Mouse (Mus musculus): ENCODE results near the gene Rbms3.

Rbms3 gene

GRCm38 (mm10) chr9:117252411-117252861 is 377.3 kb downstream of the Rbms3 start:
- DNase-seq (ENCODE audit: low read depth, low spot score), result no peak

DNA sequence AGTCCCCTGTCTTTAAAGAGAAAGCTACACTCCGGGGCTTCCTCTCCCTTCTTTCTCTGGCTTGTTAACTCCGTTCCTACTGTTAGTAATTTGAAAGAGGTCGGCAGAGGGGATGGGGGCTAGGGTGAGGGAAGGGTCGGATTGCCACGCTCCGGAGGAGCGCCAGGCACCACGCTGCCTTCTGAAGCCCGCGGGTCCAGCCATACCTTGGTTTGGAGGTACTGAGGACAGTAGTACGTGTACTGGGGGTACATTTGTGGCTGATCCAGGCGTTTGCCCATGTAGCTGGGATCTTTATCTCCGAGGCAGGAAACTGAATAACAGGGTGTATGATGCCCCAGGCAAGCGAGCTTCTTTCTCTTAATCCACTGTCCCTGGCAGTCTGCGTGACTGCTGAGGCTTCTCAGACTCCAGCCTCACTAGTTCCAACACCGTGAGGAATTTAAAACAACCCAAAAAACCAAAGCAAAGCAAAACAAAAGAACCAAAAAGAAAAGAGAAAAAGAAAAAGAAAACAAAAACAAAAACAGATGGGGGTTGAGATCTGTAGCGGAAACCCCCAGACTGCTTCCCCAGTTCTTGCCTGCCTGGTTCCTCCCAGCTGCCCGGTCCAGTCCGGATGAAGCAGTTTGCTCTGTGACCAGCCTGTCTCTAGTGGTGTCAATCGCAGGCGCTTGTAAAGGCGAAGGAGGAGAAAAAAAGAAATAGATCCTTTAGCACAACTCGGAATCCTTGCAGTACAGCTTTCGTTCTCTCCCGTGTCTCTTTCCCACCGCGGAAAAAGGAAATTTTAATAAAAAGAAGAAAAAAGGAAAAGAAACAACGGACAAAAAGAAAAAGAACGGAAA is 378.0 kb downstream of the Rbms3 start:
- DNase-seq (ENCODE audit: low read depth, low spot score), result no peak

DNA sequence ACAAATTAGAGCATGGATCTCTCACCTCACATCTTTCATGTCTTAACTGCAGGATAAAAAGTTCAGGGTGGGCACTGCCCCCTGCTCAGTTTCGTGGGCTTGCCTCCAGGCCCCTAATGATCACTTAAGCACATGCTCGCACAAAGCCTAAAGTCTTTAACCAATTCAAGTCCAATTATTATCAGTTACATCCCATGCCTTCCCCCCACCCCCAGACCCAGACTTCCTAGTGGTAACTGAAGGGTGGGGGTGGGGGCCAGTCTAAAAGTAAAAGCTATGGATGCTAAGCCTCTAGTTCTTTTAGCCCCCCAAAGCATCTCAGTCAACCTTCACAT is 378.9 kb downstream of the Rbms3 start:
- DNase-seq (ENCODE audit: low read depth, low spot score), result no peak

GRCm38 (mm10) chr9:117250036-117250830 is 379.5 kb downstream of the Rbms3 start:
- DNase-seq (ENCODE audit: low read depth, low spot score), result no peak

DNA sequence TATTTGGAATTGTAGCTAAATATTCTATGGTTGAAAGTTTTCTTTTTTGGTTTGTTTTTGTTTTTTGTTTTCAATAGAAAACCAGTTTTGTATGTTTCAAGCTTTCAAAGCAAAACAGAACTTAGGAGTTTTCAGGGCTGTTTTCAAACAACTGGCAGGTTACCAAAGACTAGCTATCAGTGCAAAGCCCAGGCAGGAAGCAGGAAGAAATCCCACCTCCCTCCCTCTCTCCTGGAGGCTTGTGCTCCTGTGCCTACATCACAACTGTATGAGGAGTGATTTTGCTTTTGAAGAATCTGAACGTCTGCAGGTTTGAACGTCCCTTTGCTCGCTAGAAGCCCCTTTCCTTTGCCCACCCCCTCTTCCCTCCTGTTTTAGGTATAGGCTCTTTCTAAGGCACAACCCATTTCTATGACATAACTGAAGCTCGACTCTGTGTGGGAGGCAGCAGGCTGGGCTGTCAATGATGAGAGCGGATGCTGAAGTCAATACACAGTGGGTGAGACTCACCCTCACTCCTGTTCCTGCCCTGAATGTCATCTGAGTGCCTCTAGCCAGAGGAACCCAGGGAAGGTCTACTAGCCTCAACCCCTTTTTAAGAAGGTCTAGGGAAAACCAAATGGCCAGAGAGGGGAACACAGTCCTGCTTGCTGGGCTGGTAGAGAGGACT is 382.3 kb downstream of the Rbms3 start:
- DNase-seq (ENCODE audit: low read depth, low spot score), result no peak

- DNase-seq (ENCODE audit: low read depth, low spot score), result no peak
Observed at GRCm38 (mm10) chr9:117246173-117246572, 383.5 kb downstream of the Rbms3 start.

DNA sequence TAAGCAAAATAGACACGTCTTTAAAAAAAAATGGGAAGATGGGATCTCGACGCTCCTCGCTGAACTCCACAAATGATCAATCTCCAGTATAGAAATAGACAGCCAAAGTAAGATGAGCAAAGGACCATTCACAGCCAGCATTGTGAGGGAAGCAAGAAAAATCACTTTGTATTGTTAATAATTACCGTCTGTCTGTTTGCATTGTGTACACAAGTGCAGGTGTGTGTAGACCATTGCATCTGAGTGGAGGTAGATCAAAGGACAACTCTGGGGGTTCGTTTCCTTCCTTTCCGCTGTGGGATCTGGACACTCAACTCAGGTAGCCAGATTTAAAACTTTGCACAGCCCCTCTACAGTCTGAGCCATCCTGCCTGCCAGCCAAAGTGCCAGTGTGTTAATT is 386.3 kb downstream of the Rbms3 start:
- DNase-seq (ENCODE audit: low read depth, low spot score), result no peak

DNA sequence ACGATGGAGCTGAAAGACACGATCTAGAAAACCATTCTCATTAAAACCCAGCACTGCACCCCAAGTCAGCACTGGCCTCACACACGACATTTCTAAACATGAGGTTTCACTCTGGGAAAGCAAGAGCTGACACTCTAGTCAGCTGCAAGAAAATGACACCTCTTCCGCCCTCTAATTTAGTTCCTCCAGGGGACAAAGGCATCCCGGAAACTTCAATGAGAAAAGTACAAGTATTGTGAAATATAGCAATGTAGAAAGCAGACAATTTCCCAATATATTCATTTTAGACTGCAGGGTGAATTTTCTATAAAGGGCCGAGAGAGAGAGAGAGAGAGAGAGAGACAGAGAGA is 395.0 kb downstream of the Rbms3 start:
- no peak for DNase-seq (ENCODE audit: low read depth, low spot score)

DNA sequence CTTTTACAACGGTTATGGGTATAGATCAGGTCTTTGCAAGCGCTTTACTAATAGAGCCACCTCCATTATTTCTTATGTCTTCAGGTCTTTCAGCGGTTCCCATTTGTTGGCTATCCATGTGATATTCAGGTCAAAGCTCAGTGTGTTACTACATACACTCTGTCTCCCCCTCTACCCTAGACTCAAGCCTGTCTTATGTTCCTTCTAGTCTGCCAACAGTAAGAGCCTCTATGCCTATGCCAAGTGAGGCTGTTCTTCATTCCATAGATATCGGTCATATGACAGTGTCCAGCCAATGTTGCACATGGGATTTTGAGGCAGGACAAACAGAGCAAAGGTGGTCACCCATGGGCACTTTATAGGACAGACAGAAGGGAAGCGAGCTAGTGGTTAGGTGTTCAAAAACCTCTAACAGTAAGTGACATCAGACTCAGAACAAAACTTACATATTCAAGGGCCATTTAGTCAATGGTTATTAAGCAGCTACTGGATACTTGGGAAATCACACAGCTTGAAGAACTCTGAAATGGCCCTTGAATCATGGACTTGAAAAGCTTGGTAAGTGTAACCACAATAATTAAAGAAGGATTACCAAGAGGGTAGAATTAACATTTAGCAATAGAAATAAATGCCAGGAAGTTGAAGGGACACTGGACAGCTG is 395.5 kb downstream of the Rbms3 start:
- no peak for DNase-seq (ENCODE audit: low read depth, low spot score)

DNA sequence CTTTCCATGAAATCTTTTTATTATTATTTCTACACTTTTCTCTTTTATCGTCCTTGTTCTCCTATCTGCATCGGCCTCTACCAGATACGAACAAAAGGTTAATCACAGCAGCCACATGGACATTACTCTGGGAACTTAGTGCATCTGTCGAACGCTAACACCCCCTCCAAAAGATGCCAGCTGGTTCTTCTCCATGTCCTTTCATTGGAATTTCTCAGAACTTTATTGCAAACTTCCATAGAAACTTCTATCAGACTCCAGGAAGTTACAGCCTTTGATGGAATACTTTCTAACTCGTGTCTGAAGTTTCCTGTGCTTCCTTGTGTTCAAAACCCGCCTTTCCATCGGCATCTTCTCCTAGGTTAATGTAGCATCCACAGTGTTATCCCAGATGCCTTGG is 407.0 kb downstream of the Rbms3 start:
- DNase-seq (ENCODE audit: low read depth, low spot score), result no peak

GRCm38 (mm10) chr9:117221481-117221880 is 408.2 kb downstream of the Rbms3 start:
- no peak for DNase-seq (ENCODE audit: low read depth, low spot score)

DNA sequence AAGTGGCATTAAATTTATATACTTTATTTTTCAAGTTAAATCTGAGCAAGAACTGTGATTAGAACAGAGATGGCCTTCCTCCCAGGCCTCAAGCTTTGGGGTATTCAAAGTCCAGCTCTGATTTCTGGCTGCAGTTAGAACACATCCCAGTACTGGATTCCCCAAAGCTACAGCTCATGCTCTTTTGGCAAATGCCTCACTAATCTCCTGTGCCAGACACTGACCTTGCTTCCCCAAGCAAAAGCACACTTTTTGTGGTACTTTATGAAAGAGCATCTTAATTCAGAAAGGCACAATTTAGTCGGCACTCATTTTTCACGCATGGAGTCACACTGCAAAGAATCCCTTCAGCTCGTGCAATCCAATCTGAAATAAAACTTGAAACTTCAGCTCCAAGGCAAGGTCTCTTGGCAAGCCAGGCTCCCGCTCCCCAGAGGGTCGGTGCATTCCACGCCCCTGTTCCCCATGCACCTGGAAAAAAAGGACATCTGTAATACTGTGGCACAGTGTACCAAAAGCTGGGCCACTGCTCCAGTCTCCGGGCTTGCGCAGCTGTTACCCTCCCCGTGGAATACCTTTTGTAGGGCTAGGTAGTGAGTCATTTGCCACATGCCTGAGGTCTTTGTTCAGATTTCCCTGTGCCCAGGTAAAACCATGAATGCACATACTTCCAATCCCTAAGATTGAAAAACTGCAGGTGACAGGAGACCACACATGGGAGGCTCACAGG is 413.5 kb downstream of the Rbms3 start:
- DNase-seq (ENCODE audit: low read depth, low spot score), result no peak

DNA sequence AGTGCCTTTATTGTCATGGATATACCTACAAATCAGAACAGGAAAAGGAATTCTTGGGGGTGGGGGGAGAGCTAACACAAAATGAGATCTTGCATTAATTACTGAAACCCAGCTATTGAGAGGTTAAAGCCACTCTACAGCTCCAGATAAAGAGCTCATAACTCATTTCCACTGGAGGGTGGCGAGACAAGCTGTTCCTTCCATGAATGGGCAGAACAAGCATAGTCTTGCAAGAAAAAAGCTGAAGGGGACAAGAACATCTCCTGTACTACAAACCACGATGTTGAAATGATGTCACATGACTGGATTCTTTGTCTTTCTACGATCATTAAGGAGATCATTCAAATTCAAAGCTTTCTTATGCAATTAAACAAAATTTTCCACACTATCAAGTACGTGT is 417.7 kb downstream of the Rbms3 start:
- DNase-seq (ENCODE audit: low read depth, low spot score), result no peak

- no peak for DNase-seq (ENCODE audit: low read depth, low spot score)
Observed at GRCm38 (mm10) chr9:117210344-117210743, 419.4 kb downstream of the Rbms3 start.

DNA sequence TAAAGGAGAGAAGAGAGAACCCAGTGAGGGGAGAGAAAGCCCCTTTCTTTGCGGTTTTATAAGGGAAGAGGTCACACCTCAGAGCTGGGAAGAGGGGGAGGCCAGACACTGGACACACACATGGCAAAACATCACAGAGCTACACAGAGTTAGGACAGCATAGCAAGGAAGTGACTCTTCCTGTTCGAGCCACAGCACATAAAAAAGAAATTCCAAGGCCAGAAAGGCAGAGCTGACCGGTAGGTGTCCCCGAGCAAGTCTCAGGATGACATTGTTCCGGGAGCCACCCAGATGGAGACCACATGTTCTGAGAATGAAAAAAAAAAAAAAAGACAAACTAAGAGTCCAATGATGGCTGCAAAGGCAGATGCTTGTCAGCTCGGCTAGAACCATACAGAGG is 424.3 kb downstream of the Rbms3 start:
- DNase-seq (ENCODE audit: low read depth, low spot score), result no peak

DNA sequence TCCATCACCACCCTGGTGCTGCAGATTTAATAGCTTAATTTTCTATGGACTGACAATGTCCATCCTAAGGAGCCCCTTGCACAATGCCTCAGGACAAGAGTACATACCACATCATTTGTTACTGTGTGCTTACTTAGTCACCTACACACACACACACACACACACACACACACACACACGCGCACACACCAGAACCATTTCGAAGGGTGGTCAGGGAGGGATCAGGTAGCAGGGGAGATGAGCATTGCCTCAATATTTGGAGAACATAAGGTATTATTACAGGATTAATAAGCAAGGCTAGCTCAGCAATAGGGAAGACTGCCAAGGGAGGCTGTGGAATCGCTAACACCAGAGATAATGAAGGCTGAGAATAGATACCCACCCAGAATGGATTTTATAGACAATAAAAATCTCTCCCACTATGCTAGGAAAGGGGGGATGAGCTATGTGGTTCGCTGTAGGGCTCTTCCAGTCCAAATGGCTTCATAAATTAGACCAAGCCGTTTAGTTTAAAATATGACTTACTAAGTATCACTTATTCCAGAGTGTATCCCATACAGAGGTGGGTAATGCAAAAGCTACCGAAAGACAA is 429.6 kb downstream of the Rbms3 start:
- DNase-seq (ENCODE audit: low read depth, low spot score), result no peak

DNA sequence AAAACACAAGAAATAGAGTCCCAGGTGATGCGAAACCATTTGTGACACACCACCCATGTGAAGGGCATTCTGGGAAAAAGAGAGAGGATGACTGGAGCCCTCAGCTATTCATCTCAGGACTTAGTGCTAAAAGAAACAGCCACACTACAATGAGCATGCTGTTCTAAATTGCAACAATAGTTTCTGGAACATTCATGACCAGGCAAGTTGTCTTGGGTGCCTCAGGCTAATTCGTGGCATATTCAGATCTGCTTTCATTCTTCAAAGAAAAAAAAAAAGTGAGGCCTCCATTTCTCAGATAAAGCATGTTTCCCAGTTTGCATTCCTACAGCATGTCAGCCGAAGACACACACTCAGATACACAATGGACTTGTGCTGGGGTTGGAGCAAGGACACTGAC is 432.2 kb downstream of the Rbms3 start:
- DNase-seq (ENCODE audit: low read depth, low spot score), result no peak

- no peak for DNase-seq (ENCODE audit: low read depth, low spot score)
Observed at GRCm38 (mm10) chr9:117192565-117193540, 436.9 kb downstream of the Rbms3 start.

DNA sequence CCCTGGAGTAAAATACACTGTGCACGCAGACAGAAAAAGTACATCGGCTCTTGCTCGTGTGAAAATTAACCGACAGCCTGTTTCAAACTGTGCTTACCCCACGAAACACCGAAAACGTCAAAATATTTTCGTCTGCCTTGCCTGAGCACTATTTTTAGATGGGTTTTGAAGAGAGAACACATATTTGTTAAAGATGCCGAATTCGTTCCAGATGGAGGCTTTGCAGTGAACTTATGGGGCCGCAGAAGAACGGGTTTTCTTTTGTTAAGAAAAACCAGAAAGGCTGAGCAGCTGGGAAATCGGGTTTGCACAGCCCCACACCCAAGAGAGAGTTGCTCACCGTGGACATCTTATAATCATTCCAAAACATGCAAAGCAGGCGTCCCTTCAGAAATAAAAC is 437.6 kb downstream of the Rbms3 start:
- no peak for DNase-seq (ENCODE audit: low read depth, low spot score)

GRCm38 (mm10) chr9:117188406-117188805 is 441.3 kb downstream of the Rbms3 start:
- DNase-seq (ENCODE audit: low read depth, low spot score), result no peak
